Mouse (Mus musculus) T-cell, adult 2 months (primary cell): Measurements from ENCODE around the gene Sntb2.
A peak's percentile ranks its signal among the peaks of the same experiment; 100 is the strongest.
"Not testable (repeated sequence)": the region's sequence is repeated elsewhere in the genome, so short reads cannot be mapped to it uniquely, and the experiment has no call there.

Experiments used
- DNase-seq: peaks from one replicate; pipeline ENCODE4 v3.0.0; 2022; ENCODE audit warnings: low spot score

Sntb2 gene

DNA sequence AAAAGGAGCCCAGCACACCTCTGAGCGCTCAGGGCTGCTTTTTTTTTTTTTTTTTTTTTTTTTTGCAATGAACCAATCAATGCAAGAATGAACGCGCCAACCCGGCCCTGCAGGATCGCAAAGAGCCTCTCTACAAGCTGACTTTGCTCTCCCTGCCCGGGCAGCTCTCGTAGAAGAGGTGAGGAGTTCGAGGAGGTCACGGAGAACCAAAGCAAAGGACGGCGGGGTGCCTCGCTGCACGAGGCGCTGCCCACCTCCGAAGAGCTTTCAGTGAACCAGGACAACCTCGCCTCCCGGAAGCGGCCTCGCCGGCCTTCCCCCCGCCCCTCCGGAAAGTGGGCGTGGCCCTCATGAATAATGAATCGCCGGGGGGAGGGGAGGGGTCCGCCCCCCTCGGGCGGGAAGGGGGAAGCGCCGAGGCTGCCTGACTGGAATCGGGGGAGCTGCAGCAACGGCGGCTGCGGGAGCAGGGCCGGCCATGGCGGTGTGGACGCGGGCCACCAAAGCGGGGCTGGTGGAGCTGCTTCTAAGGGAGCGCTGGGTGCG lies at the start of gene Sntb2:
TSS of gene Sntb2 (plus strand) at position 427 of the 546 bp plus-strand sequence.
- peak; percentile 83 for DNase-seq

DNA sequence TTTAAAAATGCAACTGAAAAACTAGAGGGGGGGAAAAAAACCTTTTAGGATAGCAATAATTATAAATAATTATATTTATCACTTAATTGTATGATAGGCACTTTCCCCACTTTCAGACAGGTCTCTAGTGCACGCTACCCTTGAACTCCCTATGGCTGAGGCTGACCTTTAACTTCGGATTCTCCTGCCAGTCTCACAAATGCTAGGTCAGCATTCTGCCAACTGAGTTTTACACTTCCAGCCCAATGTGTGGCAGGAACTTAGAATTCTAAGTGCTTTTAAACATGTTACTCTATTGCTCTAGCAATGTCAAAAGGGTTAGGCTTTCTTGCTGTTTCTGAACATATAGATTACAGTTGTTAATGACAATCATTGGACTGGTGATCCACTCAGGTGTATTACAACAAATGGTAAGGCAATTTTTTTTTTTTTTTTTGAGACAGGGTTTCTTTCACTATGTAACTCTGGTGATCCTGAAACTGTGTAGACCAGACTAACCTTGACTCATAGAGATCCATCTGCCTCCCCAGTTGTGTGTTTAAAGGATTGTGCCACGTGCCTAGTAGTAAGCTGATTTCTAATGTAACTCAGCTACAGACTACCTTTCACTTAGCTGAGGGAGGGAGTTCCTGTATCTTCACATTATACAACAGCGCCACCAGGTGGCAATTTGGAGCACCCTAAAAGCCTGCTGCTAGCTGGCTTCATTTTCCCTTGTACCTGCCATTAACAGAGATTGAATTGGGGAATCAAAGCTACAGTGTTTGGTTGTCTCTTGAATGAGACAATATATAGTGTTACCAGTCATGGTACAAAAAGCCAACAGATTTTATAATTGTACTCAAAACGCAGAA lies 48.0 kb upstream of the Sntb2 start:
- DNase-seq: peak; percentile 72

DNA sequence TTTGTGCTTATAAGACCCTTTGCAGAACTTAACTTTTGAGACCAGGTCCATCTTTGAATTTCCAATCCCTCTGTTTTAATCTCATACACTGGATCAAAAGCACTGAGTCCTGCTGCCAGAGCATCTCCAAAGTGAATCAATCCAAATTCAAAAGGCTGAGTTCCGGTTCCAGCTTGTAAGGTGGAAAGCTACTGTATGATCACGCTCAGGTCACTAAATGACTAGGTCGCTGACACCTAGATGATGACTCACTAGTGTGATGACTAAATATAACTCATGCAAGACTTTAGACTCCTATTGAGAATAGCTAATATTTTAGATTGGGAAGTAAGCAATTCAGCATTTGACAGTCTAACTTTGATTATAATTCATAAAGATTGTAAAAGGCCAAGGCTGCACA lies 46.7 kb upstream of the Sntb2 start:
- DNase-seq: no peak

DNA sequence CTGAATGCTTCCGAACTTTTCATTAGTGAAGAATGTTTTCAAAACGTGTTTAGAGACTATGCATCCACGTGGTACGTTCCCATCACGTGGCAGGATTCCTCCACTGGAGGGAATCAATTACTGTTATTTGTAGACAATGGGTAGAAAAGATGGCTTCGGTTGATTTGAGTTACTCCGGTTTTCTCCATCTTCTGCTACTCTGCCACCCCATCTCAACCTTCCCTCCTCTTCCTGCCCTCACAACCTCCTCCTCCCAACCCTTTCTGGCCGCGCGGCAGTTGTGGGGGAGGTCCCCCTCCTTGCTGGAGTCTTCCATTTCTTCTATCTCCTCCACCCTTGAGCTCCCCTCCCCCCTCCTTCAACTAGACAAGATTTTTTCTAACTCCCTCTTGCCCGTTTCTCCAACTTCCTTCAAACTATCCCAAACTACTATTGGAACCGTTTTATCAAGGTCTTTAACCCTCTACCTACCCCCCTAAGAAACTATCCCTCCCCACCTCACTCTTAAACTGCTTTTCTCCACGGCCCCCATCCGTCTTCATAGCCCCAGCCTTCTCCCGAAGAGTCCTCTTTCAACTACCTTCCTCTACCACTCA lies 43.2 kb upstream of the Sntb2 start:
- peak; percentile 34 for DNase-seq

DNA sequence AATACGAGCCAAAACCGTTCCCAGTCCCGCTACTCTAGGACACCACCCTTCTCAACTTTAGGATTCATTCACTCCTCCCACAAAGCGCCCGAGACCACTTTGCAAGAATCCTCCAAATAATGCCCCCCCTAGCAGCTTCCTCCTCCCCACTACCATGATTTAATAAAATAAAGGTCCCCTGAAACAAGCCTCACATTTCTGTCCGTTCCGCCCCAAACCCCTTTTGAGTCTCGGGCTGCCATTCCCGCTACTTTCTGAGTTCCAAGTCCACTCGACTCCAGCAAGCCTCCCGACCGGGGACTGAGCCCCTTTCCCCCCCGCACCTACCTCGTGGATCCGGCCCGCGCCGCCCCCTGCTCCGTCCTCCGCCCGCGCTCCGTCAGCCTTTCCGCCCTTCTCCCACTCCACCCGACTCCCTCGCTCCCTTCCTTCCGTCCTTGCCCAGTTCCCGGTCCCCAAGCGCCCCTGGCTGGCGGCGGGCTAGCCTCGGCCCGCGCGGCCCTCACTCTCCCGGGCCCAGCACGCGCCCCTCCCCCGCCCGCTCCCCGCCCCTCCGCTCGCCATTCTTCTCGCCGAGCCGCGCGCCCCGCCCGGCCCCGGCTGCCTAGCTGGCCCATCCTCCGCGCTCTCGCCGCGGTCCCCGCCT lies 42.6 kb upstream of the Sntb2 start:
- peak; percentile 6 for DNase-seq

DNA sequence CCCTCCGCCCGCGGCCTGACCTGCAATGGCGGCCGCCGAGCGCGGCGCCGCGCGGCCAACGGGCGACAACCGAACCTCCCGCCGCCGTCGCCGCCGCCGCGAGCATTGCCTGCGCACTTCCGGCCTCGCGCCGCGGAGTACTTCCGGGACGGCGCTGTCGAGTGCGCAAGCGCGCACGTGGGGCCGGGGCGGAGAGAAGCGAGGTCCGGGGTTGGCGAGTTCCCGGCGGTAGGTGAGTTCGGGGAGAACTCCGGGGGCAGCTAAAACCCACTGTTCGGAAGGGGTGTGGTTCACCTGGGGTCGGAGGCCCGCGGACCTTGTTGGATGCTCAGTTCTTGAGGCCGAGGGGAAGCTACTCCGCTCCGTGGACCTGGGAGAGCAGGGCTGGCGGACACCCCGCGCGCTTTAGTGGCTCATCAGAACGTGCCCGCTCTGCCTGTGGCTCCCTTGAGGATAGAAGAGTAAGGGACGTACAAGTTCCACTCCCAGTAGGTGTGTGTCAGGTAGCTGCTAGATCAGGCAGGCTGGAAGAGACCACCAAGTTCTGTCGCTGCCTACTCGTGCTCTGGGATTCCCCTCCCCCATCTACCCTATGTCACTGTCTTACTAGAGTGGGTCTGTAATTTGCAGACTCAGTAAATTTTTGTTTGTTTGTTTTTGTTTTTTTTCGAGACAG lies 41.9 kb upstream of the Sntb2 start, which contains the start of gene Utp4:
TSS of gene Utp4 (plus strand) at position 156 of the 676 bp plus-strand sequence.
- DNase-seq: peak; percentile 87

DNA sequence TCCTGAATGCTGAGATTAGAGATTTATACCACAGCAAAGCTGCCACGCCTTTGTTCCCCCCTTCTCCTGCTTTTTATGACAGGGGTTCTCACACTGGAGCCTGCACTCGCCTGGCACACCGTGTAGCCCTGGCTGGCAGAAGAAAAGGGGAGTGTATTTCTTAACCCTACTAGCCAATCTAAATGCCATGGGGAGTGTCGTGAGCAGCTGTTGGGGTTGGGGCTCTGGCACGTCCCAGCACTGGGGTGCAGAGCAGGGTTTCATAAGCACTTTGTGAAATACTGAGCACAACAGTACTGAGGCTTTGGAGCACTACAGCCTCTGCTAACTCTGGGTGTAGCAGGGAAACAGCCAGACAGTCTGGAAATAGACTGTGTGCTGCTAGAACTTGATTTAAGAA lies 36.1 kb upstream of the Sntb2 start:
- no peak for DNase-seq

DNA sequence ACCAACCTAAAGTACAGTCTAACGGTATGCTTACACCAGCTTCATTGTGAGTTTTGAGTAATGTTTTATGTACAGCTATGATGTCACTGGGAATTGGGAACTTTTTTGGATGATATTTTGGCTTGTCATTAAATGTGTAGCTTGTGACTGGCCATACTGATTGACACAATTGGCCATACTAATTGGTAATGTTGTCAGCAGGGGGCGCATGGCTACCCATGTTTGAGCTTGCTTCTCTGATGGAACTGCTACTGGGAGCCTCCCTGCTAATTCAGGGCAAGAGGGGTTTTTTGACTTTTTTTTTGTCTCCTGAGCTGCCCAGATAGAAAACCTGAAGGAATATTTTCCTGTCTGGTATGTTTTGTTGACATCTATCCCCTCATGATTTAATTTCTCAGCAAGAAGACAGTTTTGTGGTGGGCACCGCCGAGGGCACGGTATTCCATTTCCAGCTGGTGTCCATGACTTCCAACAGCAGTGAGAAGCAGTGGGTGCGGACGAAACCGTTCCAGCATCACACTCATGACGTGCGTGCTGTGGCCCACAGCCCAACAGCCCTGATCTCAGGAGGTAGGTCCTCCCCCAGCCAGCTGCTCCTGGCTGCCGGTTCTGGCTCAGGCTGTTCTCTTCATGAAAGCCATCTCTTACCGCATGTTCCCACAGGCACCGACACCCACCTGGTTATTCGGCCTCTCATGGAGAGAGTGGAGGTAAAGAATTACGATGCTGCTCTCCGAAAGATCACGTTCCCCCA lies 29.6 kb upstream of the Sntb2 start:
- peak; percentile 32 for DNase-seq

DNA sequence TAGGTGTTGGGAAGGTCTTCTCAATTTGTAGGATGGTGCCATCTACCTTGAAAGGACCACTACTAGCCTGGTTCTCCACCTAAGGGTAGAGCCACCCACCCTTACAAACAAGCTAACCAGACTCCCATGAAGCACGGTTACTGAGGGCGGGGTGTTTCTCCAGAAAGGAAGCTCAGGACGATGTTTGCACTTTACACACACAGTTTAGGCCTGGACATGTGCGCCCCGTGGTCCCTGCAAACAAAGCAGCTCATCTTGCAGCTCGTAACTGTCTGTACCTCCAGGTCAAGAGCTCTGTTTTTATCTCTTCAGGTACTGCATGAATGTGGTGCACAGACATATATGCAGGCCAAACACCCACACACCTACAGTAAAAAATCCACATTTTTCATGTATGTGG lies 28.9 kb upstream of the Sntb2 start:
- no peak for DNase-seq

DNA sequence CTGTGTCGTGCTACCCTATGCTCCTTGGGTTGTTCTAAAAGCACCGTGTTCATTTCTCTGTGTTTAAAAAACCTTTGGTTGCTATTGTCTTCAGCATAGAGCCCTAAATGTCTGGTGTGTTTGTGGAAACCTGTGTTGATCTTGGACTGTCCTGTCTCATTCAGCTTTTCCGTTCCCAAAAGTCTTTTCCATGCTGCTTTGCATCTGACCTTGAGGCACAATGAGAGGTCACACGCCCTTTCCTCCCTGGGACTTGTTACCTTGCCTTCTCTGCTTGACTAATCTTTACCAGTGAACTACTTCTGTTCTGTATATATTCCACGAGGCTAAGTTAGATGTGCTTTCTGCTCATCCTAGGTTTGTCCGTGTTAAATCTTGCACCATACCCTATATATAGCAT lies 28.1 kb upstream of the Sntb2 start:
- DNase-seq: no peak

DNA sequence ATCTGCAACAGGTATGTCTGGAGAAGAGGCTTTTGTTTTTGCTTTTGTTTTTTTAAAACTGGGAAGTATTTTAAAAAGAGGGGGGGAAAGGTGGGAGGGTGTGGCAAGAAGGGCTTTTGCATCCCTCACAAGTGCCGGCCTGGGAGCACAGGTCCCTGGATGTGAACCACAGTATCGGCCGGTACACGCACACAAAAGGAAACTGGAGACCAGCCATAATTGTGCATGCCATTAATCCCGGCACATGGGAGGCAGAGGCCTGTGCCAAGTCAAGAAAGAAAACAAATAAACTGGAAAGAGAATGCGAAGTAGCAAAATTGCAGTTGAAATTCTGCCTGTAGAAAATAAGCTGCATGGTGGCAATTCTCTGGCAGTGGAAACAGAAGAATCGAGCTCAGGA lies 27.3 kb upstream of the Sntb2 start:
- no peak for DNase-seq

DNA sequence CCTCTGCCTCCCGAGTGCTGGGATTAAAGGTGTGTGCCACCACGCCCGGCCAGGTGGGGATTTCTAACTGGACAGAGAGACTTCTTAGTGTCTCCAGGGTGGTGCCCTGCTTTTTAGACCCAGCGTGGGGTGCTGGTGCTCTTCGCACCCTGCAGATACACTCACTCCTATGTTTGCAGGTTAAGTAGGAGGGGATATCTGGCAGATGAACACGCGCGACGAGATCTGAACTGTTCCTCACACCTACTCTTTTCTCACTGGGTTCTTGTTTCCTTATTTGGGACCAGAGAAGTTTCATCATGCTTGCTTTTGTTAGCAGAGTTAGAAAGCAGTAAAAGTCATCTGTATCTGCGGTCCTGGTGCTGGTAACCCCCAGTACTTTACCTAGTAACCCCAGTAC lies 21.9 kb upstream of the Sntb2 start:
- no peak for DNase-seq

DNA sequence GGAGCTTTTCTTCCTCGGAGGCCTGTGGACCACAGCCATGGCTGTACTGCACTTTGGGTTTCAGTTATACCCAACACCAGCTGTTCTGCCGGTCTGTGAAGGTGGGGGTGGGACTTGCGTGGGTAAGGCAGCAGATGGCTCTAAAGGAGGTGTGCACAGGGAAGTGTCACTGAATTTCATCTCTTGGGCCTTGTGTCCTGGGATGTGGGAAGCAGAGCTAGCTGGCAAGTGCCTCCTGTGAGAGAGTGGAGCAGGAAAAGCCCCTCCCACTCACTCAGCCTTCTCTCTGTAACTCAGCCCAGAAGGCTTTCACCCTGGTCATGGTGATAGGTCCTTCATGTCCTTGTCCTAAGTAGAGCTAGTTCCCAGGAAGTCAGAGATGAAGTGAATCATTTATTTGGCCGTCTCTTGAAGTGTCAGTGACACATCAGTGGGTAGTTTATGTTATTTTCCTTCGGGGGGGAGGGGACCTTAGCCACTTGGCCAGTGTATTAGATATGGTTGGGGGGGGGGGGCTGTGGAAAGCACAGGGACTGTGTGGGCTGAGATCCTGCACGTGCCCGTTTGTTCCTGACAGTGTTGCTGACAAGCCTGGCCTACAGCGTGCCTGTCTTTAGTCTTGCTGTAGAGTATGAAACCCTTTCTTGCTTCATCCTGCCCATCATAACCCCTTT lies 15.7 kb upstream of the Sntb2 start:
- DNase-seq: no peak

DNA sequence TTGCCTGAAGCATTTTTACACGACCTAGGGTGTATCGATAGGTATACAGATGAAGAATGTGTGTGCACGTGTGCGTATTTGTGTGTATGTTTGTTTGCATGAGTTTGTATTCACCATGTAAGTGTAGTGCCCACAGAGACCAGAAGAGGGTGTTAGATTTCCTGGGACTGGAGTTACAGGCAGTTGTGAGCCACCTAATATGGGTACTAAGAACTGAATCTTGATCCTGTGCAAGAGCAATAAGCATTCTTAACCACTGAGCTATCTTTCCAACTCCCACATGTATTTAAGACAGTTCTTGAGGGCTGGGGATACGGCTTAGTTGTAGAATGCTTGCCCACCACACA lies 15.2 kb upstream of the Sntb2 start:
- DNase-seq: no peak

DNA sequence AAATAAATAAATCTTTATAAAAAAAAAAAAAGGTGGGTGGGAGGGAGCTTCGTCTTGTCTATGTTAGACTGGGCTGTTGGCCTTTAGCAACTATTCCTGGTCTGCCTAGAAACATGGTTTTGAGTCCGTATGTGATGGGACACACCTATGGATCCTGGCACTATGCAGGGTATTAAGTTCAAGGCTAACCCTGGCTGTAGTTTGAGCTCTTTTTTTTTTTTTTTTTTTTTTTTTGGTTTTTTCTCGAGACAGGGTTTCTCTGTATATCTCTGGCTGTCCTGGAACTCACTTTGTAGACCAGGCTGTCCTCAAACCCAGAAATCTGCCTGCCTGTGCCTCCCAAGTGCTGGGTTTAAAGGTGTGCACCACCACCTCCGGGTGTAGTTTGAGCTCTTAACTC lies 11.5 kb upstream of the Sntb2 start:
- no peak for DNase-seq

DNA sequence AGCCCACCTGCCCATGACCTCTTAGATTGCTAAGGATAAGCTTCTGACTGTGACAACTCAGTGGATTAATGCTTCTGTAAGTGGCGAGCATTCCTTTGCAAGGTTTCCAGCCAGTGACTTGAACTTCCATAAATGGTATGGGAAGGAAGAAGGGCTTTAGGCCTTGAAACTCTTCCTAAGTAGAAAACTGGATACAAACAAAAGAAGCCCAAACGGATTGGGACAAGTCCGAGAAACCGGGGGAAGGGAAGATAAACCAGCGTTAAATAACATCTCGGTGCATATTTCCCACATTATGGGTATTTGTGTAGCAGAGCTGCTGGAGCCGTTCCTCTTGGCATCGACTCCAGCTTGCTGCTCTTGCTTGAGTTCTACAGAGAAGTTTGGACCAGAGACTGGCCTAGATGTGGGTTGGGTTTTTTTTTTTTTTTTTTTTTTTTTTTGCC lies 10.6 kb upstream of the Sntb2 start:
- DNase-seq: no peak

DNA sequence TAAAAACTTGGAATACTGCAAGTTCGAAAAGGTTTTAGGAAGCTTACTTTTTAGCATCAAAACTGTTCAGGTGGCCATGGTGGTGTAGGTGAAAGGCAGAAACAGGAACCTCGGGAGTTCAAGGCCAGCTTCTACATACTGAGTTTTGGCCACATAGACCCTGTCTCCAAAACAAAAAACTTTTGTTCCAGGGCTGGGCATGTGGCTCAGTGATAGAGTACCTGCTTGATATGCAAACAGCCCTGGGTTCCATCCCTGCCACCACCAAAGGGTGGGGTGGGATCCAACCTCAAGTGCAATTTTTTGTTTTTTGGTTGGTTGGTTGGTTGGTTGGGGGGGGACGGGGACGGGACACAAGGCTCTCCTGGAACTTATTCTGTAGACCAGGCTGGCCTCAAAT lies 10.1 kb upstream of the Sntb2 start:
- no peak for DNase-seq

DNA sequence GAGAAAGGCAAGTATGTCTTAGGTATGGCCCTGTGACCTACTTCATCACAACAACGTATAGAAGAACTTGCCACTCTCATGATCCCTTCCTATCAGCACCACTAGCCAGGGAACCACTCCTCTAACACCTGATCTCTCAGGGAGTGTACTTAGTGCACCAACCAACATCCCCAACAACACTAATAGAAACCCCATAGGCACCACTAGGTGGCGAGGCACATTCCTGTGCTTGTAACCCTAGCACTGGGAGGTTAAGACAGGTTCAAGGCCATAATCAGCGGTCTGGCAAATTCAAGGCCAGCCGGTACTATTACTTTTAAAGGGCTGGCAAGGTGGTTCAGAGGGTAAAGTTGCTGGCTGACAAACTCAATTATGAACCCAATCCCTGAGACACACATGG lies 8.3 kb upstream of the Sntb2 start:
- DNase-seq: peak; percentile 47

DNA sequence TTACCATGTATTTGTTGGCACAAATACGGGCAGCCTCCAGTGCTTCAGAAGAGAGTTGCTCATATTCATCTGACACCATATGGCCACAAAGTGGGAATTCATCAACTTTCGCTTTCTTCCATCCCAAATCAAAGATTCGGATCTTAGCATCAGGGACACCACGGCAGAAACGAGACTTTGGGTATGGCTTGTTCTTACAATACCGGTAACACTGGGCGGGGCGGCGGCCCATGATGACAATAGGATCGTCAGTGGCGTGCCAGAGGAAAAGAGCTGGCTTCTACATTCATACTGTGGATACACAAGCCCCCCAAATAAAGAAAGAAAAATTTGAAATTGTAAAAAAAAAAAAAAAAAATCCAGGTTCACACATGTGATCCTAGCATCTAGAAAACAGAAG lies 7.4 kb upstream of the Sntb2 start:
- not testable (repeated sequence) for DNase-seq

DNA sequence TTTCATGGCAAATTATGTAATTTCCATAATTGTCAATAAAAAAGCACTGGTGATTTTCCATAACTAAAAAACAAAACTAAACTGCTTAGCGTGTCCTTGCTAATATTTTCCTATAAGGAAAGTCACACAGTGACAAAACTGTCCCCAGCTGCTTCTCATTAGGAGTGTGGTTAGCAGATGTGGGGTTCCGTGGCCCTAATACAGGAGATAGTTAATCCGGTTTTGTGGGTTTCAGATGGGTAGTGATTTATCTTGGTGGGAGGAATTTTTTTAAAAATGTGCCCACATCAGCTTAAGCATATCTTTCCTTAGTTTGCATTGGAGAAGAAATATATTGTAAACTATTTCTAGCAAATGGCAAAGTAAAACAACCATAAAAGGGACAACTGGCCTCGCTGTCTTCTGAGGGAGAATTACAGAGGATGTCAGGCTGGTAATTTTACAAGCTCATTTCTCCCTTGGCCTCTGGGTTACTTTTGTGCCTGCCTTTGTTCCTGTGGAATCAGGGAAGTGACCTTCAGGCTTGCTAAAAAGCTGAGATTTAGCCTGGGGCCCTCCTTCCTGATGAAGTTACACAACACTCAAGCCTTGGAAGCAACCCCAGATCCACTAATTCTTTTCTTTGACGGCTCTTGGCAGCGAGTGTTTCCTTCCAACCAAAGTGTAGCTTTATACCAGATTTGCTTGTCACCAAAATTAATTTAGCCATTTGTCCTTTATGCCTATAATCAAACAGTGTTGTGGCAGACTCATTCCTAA lies 6.2 kb upstream of the Sntb2 start:
- no peak for DNase-seq
